Mouse (Mus musculus) G1E-ER4 (cell line): ENCODE results near the gene Fa2h. TPM values are rescaled to one million over a fixed set of nuclear protein-coding genes. Genes with fewer than 3 reads are reported as not detected.

Experiments used
- GATA1 ChIP-seq: IDR thresholded peaks from one replicate; pipeline ENCODE4 v1.8.0; 2012; ENCODE audit warnings: low read length, inconsistent platforms
- polyA plus RNA-seq: library from polyadenylated mRNA; stranded (reverse); fragments of >175 nt; gene quantifications from 2 replicates; pipeline ENCODE4 v1.2.3, GENCODE M21; 2012

The Fa2h gene
- polyA plus RNA-seq, 1 experiment = not detected

DNA sequence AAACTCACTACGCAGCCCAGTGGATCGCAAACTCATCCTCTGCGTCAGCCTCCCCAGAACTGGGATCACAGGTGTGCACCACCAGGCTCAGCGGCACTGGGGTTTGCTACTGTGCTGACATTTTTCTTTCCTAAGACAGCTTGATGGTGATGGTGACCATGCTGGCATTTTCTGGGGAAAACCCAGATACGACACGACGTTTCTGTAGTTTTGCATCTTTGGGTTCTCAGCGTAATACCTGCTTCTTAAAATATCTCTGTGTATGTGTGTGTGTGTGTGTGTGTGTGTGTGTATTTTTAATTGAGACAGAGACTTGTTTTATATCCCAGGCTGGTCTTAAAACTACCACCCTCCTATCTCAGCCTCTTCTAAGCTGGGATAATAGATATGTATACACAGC, 26.3 kb downstream of the Fa2h start:
- TF ChIP-seq GATA1 = no peak

DNA sequence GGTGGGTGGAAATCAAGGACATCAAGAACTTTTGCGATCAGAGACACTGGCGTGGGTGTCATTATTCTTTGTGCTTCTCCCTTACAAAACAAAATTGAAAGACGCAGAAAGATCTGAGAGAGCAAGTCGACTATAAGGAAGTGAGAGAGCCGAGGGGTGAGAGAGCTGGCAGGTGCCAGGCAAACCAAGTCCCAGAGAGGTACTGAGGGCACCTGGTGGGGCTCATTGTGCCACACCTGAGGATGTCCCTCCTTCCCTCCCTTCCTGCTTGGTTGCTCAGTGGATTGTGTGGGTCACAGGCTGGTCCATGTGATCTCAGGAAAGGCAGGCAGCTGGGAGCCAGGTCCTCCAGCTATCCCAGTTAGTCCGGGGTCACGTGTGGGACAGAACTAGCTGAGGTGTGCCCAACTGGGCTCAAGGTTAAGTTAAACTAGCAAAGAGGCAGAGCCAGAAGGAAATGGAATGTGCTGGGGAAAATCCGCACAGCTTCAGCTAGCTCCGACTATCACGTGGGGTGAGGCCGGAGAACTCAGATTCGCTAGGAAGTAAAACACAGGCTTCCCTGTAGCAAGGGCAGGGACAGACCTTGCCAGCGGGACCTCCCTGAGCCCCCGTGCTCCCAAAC, 26.9 kb downstream of the Fa2h start:
- no peak for TF ChIP-seq GATA1

DNA sequence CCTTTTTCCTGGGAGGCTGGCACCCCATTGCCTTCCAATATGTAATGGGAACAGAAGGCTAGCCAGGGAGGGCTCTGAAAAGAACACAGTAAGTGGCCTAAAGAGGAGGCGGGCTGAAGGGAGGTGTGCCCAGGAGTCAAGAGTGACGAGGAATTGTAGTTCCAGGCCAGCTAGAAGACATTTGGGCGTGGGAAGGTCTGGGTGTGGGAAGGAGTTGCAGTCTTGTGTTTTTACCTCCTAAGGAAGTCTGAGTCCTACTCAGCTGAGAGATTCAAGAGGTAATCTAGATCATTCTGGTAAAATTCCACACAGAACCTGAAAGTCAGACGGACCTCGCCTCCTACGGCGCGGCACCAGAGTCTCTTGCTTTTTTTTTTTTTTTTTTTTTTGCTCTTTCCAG, 30.1 kb downstream of the Fa2h start:
- no peak for TF ChIP-seq GATA1

- no peak for TF ChIP-seq GATA1
Observed at GRCm38 (mm10) chr8:111360579-111361209, 32.9 kb downstream of the Fa2h start.

DNA sequence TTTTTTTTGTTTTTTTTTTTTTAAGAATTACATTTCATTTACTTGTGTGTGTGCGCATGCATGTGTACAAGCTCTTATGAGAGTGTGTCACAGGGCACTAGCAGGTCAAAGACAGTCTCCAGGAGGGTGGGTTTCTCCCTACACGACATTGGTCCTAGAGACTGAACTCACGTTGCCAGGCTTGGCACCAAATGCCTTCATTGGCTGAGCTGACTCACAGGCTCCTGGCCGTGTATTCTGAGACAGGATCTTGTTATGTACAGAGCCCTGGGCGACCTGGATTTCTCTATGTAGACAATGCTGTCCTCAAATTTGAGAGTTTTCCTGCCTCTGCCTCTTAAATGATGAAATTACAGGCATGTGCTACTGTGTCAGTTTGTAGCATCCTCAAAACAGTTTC, 33.7 kb downstream of the Fa2h start:
- TF ChIP-seq GATA1 = no peak

- no peak for TF ChIP-seq GATA1
Observed at GRCm38 (mm10) chr8:111358905-111359304, 34.7 kb downstream of the Fa2h start.

GRCm38 (mm10) chr8:111357433-111357832, 36.2 kb downstream of the Fa2h start:
- TF ChIP-seq GATA1 = no peak

DNA sequence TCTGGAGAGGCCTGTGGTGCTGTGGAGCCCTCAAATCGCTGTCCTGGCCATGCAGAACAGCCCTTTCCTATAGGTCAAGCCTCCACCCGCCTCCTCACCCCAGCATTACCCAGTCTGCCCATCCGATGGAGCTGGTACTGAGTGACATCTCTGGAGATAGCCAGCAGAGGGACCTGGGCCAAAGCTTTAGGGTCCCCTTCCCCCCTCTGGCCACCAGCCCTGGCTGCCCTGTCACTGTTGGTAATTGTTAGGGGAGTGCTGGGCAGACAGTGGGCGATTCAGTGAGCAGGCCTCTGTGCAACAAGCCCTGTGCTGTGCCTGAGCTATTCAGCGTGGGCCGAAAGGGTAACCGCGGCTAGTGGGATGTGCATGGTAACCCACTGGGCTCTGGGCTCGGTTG, 40.1 kb downstream of the Fa2h start:
- no peak for TF ChIP-seq GATA1

DNA sequence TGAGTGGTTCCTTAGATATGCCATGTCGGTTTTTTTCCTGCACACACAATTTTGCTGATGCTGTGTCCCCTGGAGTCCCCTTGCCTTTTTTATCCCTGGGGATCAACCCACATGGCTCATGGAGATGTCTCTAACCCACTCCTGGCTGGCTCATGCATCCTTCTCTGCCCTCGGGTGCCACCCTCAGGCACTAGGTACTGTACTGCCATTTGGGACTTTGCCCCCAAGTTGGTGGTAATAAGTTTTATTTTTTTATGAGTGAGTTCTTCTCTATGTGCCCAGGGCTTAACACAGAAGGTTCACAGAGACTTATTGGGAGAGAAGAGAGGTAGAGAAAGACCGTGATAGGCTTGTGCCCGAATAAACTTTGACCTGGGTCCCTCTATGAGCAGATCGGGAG, 41.3 kb downstream of the Fa2h start:
- TF ChIP-seq GATA1 = no peak

DNA sequence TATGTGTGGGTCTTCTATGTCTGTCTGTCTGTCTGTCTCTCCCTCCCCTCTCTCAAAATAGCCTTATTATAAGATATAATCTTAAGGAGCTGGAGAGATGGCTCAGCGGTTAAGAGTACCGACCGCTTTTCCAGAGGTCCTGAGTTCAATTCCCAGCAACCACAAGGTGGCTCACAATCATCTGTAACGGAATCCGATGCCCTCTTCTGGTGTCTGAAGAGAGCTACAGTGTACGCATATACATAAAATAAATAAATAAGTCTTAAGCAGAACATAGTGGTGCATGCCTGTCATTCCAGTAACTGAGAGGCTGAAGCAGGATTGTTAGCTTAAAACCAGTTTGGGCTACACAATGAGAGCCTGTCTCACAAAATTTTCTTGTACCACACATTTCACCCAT, 43.0 kb downstream of the Fa2h start:
- no peak for TF ChIP-seq GATA1

GRCm38 (mm10) chr8:111343225-111343624, 50.4 kb downstream of the Fa2h start:
- no peak for TF ChIP-seq GATA1

DNA sequence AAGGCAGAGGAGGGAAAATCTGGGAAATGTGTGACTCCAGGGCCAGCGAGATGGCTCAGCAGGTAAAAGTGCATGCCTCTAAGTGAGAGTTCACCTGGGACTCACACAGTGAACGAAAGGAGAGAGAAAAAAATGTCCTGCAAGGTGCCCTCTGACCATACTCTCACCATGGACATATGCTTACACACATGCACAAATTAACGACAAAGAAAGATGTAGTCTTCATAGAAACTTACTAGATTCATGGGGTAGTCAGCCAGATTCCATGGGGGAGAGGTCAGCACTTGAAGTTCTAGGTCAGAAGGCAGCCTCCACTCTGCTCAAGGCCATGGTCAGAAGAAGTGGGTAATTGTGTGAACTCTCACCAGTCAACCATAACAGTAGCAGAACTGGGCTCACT, 53.4 kb downstream of the Fa2h start:
- TF ChIP-seq GATA1 = no peak

DNA sequence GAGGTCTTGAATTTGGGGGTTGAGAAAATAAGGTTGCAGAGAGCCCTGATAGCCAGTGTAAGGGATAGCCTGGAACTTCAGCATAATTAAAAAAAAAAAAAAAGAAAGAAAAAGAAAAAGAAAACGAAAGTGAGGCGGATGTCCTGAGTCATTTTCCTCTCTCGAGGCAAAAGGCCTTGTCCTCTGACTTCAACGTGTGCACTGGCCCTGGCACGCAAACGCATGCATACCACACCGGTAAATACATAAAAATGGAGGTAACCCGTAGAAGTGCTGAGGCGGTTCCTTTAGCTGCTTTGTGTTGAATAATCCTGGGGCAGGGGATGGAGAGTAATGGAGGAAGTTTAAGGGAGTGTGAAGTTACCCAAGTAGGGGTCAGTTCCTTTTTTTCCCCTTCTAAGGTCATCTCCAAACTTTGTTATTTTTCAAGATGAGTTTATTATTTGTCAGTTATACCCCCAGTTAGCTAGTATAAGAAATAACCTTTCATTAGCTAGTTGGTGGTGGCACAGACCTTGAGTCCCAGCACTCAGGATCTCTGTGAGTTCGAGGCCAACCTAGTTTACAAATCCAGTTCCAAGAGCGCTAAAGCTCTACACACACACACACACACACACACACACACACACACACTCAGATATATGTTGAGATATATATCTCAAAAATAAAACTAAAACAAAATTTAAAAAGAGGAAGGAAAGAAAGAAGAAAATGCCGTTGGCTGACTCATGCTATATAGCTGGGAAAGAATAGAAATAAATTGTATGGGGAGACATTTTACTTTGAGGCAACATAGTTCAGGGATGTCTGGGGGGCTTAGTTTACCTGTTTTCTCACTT, 55.0 kb downstream of the Fa2h start:
- TF ChIP-seq GATA1 = no peak

DNA sequence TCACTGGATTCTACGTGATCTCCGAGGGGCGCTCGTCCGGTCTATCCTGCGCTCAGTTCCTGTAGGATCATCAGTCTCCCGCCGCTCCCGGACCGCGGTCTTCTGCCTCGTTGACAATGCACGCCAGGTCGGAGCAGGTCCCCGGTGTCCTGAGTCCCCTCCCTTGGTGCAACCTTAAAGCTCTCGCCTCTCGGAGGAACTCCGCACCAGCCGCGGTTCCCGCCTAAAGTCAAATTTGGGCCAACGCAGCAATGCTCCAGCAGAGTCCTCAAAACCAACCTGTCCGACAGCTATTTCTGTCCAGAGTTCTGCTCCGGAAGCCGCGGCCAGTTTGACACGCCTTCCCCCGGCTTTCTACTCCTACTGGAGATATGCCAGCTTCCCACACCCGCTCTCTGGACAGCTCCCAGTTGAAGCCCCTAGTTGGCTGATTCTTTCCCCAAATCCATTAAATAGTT, 55.7 kb downstream of the Fa2h start, which contains the start of gene Mlkl:
Mlkl (minus strand) TSS at position 288 of the 458 bp plus-strand sequence.
- TF ChIP-seq GATA1 = no peak

- no peak for TF ChIP-seq GATA1
Observed at GRCm38 (mm10) chr8:111337311-111337889, 56.2 kb downstream of the Fa2h start.

GRCm38 (mm10) chr8:111336692-111337091, 56.9 kb downstream of the Fa2h start:
- no peak for TF ChIP-seq GATA1
